Mouse (Mus musculus) kidney, embryonic 14.5 days (tissue): ENCODE measurements around the gene Plxna2. TPM values are rescaled to one million over a fixed set of nuclear protein-coding genes. Genes with fewer than 3 reads are reported as not detected.

Source experiments
- ATAC-seq: fragments of 200-750 bp; cut with Nextera tagmentation; 2 replicates; pipeline ENCODE4 v1.8.0; 2017; ENCODE audit warnings: moderate number of reproducible peaks, mild to moderate bottlenecking, moderate TSS enrichment, moderate library complexity; ENCODE audit not compliant: low FRiP score, low TSS enrichment
- H3K27ac ChIP-seq: fragments of 300-500 bp; sonication (generic); 2 replicates; pipeline ENCODE4 v1.5.1; 2014; ENCODE audit warnings: low read depth, mild to moderate bottlenecking, low read length, moderate library complexity, mixed read lengths
- H3K27me3 ChIP-seq: fragments of 300-500 bp; sonication (generic); 2 replicates; pipeline ENCODE4 v1.6.1; 2014; ENCODE audit warnings: mild to moderate bottlenecking, low read length; ENCODE audit not compliant: control insufficient read depth, insufficient read depth
- H3K36me3 ChIP-seq: fragments of 300-500 bp; sonication (generic); 2 replicates; pipeline ENCODE4 v1.6.1; 2014; ENCODE audit warnings: low read length, mixed read lengths; ENCODE audit not compliant: control insufficient read depth, insufficient read depth
- H3K4me1 ChIP-seq: fragments of 300-500 bp; sonication (generic); 2 replicates; pipeline ENCODE4 v1.6.1; 2014; ENCODE audit warnings: low read length, mixed read lengths; ENCODE audit not compliant: control insufficient read depth, insufficient read depth
- H3K4me2 ChIP-seq: fragments of 300-500 bp; sonication (generic); replicated peaks from 2 replicates; pipeline ENCODE4 v1.6.1; 2014; ENCODE audit warnings: low read depth, mild to moderate bottlenecking, low read length
- H3K4me3 ChIP-seq: fragments of 300-500 bp; sonication (generic); 2 replicates; pipeline ENCODE4 v1.5.1; 2014; ENCODE audit warnings: mild to moderate bottlenecking, low read length
- H3K9ac ChIP-seq: fragments of 300-500 bp; sonication (generic); 2 replicates; pipeline ENCODE4 v1.6.1; 2014; ENCODE audit warnings: low read depth, mild to moderate bottlenecking, low read length, moderate library complexity
- H3K9me3 ChIP-seq: fragments of 300-500 bp; sonication (generic); 2 replicates; pipeline ENCODE4 v1.6.1; 2016; ENCODE audit warnings: low read length; ENCODE audit not compliant: control insufficient read depth
- WGBS: fragments of 180-500 bp; shearing (Covaris S2); extraction: QIAGEN DNeasy Blood & Tissue Kit; methylation state at CpG from one replicate; pipeline ENCODE4 v1.1.7; 2014; 5-methylcytosine and 5-hydroxymethylcytosine counted together
- polyA plus RNA-seq: library from polyadenylated mRNA; unstranded; fragments of >200 nt; fragmentation: Nextera tagmentation; extraction: Ambion mirVana; gene quantifications from 2 replicates; pipeline ENCODE4 v1.2.1, GENCODE M21; 2014

Plxna2 gene
- polyA plus RNA-seq, 1 experiment from 2014 or later, result 7.4 TPM

DNA sequence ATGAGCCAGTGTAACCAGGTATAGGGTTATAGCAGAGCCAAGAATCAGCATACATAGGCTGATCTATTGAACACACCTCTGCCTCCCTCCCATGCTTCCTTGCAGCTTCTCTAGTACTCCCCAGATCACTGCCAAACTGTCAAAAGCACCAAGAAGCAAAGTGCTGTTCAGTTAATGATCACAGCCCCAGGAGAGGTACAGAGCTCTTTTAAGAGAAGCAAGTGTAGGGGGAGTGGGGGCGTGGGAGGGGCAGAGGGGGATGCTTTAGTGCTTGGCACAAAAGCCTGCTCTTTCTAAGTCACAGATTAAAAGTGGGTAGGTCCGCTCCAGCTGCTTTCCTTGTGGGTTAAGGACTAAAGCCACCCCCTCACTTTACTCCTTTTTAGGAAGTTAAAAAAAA is 85.2 kb downstream of the Plxna2 start:
- no peak overlapping the region for H3K4me3 ChIP-seq
- H3K27ac ChIP-seq, result no peak overlapping the region
- WGBS, result 30% methylated on average over 2 of the region's 2 CpGs
- no peak overlapping the region for H3K9ac ChIP-seq
- H3K4me1 ChIP-seq, result peaks cover 3% of the 10 kb centered on the region; the same call in 1 of the 2 replicates
- no peaks in the 10 kb centered on the region for H3K36me3 ChIP-seq
- ATAC-seq, result peak; percentile 41; the same call in 1 of the 2 replicates
- no peaks in the 10 kb centered on the region for H3K9me3 ChIP-seq
- H3K4me2 ChIP-seq, result no peak overlapping the region
- no peaks in the 10 kb centered on the region for H3K27me3 ChIP-seq

- Histone ChIP-seq H3K4me3 (no peak overlapping the region), H3K36me3 (no peaks in the 10 kb centered on the region), H3K4me1 (peaks cover 2% of the 10 kb centered on the region; the same call in 1 of the 2 replicates), H3K4me2 (no peak overlapping the region), H3K9ac (no peak overlapping the region), H3K27me3 (no peaks in the 10 kb centered on the region), H3K9me3 (no peaks in the 10 kb centered on the region), H3K27ac (no peak overlapping the region)
- ATAC-seq, result no peak
- WGBS, result 85% methylated on average over 1 of the region's 1 CpGs
Observed at GRCm38 (mm10) chr1:194704171-194704855, 86.3 kb downstream of the Plxna2 start.

DNA sequence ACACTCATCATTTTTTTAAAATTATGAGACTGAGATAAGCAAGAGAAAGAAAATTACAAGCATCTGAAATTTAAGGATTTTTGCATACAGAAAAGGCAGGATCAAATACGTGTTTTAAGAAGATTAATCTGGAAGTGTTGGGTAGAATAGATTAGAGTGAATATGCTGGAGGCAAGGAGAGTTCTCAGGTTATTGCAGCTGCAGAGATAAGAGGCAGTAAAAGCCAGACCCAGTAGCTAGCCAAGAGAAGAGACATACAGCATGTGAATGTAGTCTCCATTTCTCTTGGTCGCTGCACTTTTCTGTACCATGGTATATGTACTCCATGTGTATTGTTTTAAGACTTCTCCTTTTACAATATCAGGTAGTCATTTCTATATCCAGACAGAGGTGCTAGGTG is 88.5 kb downstream of the Plxna2 start:
- ATAC-seq, result no peak
- Histone ChIP-seq H3K4me3 (no peak overlapping the region), H3K27ac (no peak overlapping the region), H3K36me3 (no peaks in the 10 kb centered on the region), H3K4me1 (no peaks in the 10 kb centered on the region), H3K9ac (no peak overlapping the region), H3K4me2 (no peak overlapping the region), H3K9me3 (no peaks in the 10 kb centered on the region), H3K27me3 (no peaks in the 10 kb centered on the region)
- WGBS, result 80% methylated on average over 2 of the region's 2 CpGs

- Histone ChIP-seq H3K4me3 (no peak overlapping the region), H3K4me2 (no peak overlapping the region), H3K9ac (no peak overlapping the region), H3K4me1 (peaks cover 12% of the 10 kb centered on the region), H3K36me3 (no peaks in the 10 kb centered on the region), H3K27me3 (no peaks in the 10 kb centered on the region), H3K27ac (no peak overlapping the region), H3K9me3 (no peaks in the 10 kb centered on the region)
- peak; percentile 47; the same call in 1 of the 2 replicates for ATAC-seq
- WGBS, result 12% methylated on average over 2 of the region's 2 CpGs
Observed at GRCm38 (mm10) chr1:194712373-194712772, 94.4 kb downstream of the Plxna2 start.

GRCm38 (mm10) chr1:194714138-194715031 is 96.4 kb downstream of the Plxna2 start:
- no peaks in the 10 kb centered on the region for H3K9me3 ChIP-seq
- no peaks in the 10 kb centered on the region for H3K36me3 ChIP-seq
- H3K9ac ChIP-seq, result no peak overlapping the region
- H3K27ac ChIP-seq, result no peak overlapping the region
- WGBS, result 44% methylated on average over 4 of the region's 4 CpGs
- H3K4me3 ChIP-seq, result no peak overlapping the region
- peaks cover 12% of the 10 kb centered on the region for H3K4me1 ChIP-seq
- H3K27me3 ChIP-seq, result no peaks in the 10 kb centered on the region
- peak; percentile 81; the same call in 1 of the 2 replicates for ATAC-seq
- H3K4me2 ChIP-seq, result no peak overlapping the region

DNA sequence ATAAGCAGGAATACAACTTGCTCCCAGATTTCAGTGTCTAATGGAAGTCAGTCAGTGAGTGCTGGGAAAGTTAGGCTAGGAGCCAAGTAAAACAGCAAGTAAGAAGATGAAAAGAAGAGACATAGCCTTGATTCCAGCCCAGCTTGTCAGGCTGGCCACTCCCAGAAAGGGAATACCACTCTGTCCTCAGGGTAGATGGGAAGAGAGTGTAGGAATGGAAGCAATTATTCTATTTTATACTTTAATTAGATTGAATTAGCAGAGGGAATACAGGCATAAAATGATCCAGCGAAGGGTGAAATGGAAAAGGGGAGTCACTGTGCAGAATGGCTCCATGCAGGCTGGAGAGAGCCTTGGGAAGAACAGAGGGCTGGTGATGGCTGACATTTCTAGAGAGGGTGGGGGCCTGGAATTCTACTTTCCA is 99.4 kb downstream of the Plxna2 start:
- 60% methylated on average over 1 of the region's 1 CpGs for WGBS
- H3K27me3 ChIP-seq, result no peaks in the 10 kb centered on the region
- no peaks in the 10 kb centered on the region for H3K36me3 ChIP-seq
- H3K27ac ChIP-seq, result no peak overlapping the region
- no peaks in the 10 kb centered on the region for H3K9me3 ChIP-seq
- H3K9ac ChIP-seq, result no peak overlapping the region
- no peak overlapping the region for H3K4me2 ChIP-seq
- peak; percentile 13; the same call in 1 of the 2 replicates for ATAC-seq
- peaks cover 7% of the 10 kb centered on the region for H3K4me1 ChIP-seq
- no peak overlapping the region for H3K4me3 ChIP-seq

DNA sequence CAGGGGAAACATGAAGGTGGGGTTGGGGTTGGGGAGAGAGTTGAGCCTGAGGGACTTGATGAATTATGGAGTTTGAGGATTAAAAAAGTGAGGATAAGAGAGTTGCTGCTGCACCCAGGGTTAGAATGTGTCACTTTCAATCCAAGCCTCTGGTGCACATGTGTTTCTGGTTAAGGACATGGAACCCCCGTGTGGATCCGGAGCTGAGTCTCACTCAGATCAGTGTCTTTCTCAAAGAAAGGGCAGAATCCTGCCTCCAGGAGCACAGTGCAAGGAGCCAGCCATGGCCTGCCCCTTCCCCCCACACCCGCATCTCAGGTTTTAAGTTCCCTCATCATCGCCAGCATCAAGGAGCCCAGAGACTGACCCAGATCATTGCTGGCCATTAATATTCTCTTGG is 102.4 kb downstream of the Plxna2 start:
- no peak overlapping the region for H3K4me3 ChIP-seq
- H3K4me1 ChIP-seq, result no peaks in the 10 kb centered on the region
- 23% methylated on average over 4 of the region's 4 CpGs for WGBS
- H3K27me3 ChIP-seq, result no peaks in the 10 kb centered on the region; the same call in 1 of the 2 replicates
- no peak overlapping the region for H3K4me2 ChIP-seq
- H3K36me3 ChIP-seq, result no peaks in the 10 kb centered on the region
- no peak overlapping the region for H3K27ac ChIP-seq
- ATAC-seq, result no peak
- H3K9ac ChIP-seq, result no peak overlapping the region
- H3K9me3 ChIP-seq, result no peaks in the 10 kb centered on the region

GRCm38 (mm10) chr1:194721260-194721659 is 103.2 kb downstream of the Plxna2 start:
- WGBS, result 88% methylated on average over 2 of the region's 2 CpGs
- Histone ChIP-seq H3K27ac (no peak overlapping the region), H3K36me3 (no peaks in the 10 kb centered on the region), H3K4me1 (no peaks in the 10 kb centered on the region), H3K27me3 (no peaks in the 10 kb centered on the region; the same call in 1 of the 2 replicates), H3K4me3 (no peak overlapping the region), H3K4me2 (no peak overlapping the region), H3K9me3 (no peaks in the 10 kb centered on the region), H3K9ac (no peak overlapping the region)
- no peak for ATAC-seq

- ATAC-seq, result peak; percentile 63; the same call in 1 of the 2 replicates
- H3K4me2 ChIP-seq, result no peak overlapping the region
- H3K9ac ChIP-seq, result no peak overlapping the region
- WGBS, result 44% methylated on average over 2 of the region's 2 CpGs
- H3K4me1 ChIP-seq, result no peaks in the 10 kb centered on the region
- no peaks in the 10 kb centered on the region; the same call in 1 of the 2 replicates for H3K27me3 ChIP-seq
- H3K9me3 ChIP-seq, result no peaks in the 10 kb centered on the region
- no peaks in the 10 kb centered on the region for H3K36me3 ChIP-seq
- H3K27ac ChIP-seq, result no peak overlapping the region
- no peak overlapping the region for H3K4me3 ChIP-seq
Observed at GRCm38 (mm10) chr1:194722329-194722728, 104.3 kb downstream of the Plxna2 start.
